Mouse (Mus musculus): Measurements from ENCODE around the gene Olfr1414. TPM values are rescaled to one million over a fixed set of nuclear protein-coding genes. Genes with fewer than 3 reads are reported as not detected.
"Not testable (repeated sequence)": the region's sequence is repeated elsewhere in the genome, so short reads cannot be mapped to it uniquely, and the experiment has no call there.

Gene Olfr1414
- not detected in 2 replicates for polyA plus RNA-seq (2015; fragmentation: Nextera tagmentation; extraction: Ambion mirVana)

DNA sequence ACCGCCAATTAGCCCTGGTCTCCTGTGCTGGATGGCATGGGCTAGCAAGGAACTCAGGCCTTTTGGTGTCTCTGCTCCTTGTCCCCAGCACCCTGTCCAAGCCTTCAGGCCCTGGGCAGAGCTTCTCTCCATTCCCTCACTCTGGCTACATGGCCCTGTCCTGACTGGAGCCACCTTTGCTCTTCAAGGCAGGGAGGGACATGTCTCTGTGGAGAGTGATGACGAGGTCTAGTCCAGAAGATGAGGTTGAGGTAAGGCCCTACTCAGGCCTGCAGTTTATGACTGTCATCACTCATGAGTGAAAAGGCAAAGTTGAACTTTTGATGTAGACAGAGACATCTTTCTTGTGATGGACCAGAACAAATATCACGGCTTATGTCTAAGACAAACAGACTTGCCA is at the start of gene Olfr1414:
Gene Olfr1414, minus strand, starts transcription at position 101 of the 400 bp plus-strand sequence.
- no peak for ATAC-seq (ENCODE audit: insufficient number of reproducible peaks, low FRiP score, low TSS enrichment, low read depth)
- no peaks in the 10 kb centered on the region for H3K4me1 ChIP-seq
- 74% methylated on average over 3 of the region's 3 CpGs for WGBS
- 0 out of 2 replicates have a peak, but pooled peaks cover 3% of the 10 kb centered on the region for H3K27me3 ChIP-seq
- no peak within 1 kb of the TSS for H3K4me3 ChIP-seq
- H3K36me3 ChIP-seq, result no peaks in the 10 kb centered on the region
- no peak within 1 kb of the TSS for H3K27ac ChIP-seq
- H3K4me2 ChIP-seq, result no peak within 1 kb of the TSS
- H3K9ac ChIP-seq, result no peak within 1 kb of the TSS
- no peaks in the 10 kb centered on the region for H3K9me3 ChIP-seq

DNA sequence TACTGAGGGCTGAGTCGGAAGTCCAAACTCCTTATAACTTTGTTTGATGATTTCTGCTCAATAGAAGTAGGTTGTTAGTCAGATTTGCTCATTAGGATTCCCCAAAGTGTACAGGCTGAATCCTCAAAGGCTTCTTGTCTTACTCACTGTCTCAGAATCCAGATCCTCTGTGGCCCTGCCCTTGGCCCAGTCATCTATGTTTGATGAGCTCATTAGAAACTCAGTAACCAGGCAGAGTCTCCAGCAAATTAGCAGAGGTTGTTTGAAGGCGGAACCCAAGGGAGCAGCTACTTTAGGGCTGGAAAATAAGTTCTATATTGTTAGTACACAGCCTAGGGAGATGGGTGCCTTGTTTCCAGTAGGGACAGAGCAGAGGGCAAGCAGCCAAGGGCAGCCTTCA is 27.5 kb upstream of the Olfr1414 start:
- WGBS, result 77% methylated on average over 2 of the region's 2 CpGs
- H3K36me3 ChIP-seq, result no peaks in the 10 kb centered on the region
- H3K4me1 ChIP-seq, result no peaks in the 10 kb centered on the region
- H3K27ac ChIP-seq, result no peak overlapping the region
- no peak overlapping the region for H3K9ac ChIP-seq
- no peak overlapping the region for H3K4me2 ChIP-seq
- H3K27me3 ChIP-seq, result no peaks in the 10 kb centered on the region
- no peak overlapping the region for H3K4me3 ChIP-seq
- ATAC-seq (ENCODE audit: insufficient number of reproducible peaks, low FRiP score, low TSS enrichment, low read depth), result no peak
- no peaks in the 10 kb centered on the region for H3K9me3 ChIP-seq

DNA sequence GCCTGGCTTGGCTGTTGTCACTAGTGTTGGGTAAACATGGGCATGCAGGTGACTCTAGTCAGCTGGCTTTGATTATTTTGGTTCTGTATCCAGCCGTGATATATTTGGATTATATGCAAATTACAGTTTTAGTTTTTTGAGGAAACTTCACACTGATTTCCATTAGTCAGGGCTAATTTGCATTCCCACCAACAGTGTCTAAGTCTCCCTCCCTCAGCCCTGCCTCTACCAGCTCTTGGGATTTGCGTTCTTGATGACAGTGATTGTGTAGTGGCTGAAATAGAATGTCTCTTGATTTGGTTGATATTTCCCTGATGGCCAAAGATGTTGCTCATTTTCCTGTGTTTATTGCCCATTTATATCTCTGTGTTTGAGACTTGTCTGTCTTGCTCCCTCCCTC is 20.6 kb upstream of the Olfr1414 start:
- no peaks in the 10 kb centered on the region for H3K36me3 ChIP-seq
- H3K4me1 ChIP-seq, result no peaks in the 10 kb centered on the region
- no peaks in the 10 kb centered on the region for H3K27me3 ChIP-seq
- no peak overlapping the region for H3K4me3 ChIP-seq
- no peak overlapping the region for H3K4me2 ChIP-seq
- no peak overlapping the region for H3K9ac ChIP-seq
- no peak overlapping the region for H3K27ac ChIP-seq
- no peaks in the 10 kb centered on the region for H3K9me3 ChIP-seq
- 42% methylated on average over 2 of the region's 2 CpGs for WGBS
- ATAC-seq (ENCODE audit: insufficient number of reproducible peaks, low FRiP score, low TSS enrichment, low read depth), result no peak

DNA sequence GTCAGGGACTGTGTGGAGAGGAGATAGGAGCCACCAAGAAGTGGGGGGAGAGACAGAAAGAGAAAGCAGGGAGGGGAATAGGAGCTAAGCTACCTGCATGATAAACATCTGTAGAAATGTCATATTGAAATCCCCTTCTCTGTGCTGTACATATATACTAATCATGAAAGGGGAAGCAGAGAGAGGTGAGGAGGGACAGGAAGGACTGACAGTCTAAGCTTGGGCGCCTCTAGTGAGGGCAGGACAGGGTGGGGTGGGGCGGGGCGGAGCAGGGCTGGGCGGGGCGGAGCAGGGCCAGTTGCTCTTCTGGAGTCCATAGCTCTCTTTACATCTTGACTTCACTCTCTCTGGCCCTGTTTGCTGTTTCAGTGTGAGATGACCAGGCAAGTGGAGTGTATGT is 18.5 kb upstream of the Olfr1414 start:
- WGBS, result 34% methylated on average over 5 of the region's 5 CpGs
- Histone ChIP-seq H3K4me3 (no peak overlapping the region), H3K27me3 (no peaks in the 10 kb centered on the region), H3K27ac (no peak overlapping the region), H3K4me1 (no peaks in the 10 kb centered on the region), H3K9ac (no peak overlapping the region), H3K4me2 (no peak overlapping the region), H3K36me3 (no peaks in the 10 kb centered on the region), H3K9me3 (no peaks in the 10 kb centered on the region)
- no peak for ATAC-seq (ENCODE audit: insufficient number of reproducible peaks, low FRiP score, low TSS enrichment, low read depth)

DNA sequence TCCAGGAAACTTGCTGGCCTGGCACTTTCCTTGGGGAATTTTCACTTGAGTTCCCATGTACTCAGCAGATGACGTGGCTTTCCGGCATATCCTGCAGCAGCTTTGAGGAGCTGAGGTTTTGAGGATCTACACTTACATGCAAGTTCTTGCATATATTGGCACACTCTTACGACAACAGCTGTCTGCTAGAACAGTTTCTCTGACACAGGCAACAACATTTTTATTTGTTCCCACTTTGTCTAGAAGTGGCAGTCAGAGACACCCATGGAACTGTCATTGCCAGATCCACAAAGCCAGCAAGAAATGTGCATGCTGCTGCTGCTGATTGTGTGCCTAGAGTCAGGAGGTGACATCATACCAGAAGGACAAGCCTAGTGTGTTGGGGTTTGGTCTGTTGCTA is 5.3 kb upstream of the Olfr1414 start:
- Histone ChIP-seq H3K4me2 (no peak overlapping the region), H3K27me3 (0 out of 2 replicates have a peak, but pooled peaks cover 3% of the 10 kb centered on the region), H3K9me3 (no peaks in the 10 kb centered on the region), H3K4me1 (no peaks in the 10 kb centered on the region), H3K4me3 (no peak overlapping the region), H3K36me3 (no peaks in the 10 kb centered on the region), H3K9ac (no peak overlapping the region), H3K27ac (no peak overlapping the region)
- WGBS, result 73% methylated on average over 3 of the region's 3 CpGs
- ATAC-seq (ENCODE audit: insufficient number of reproducible peaks, low FRiP score, low TSS enrichment, low read depth), result no peak

DNA sequence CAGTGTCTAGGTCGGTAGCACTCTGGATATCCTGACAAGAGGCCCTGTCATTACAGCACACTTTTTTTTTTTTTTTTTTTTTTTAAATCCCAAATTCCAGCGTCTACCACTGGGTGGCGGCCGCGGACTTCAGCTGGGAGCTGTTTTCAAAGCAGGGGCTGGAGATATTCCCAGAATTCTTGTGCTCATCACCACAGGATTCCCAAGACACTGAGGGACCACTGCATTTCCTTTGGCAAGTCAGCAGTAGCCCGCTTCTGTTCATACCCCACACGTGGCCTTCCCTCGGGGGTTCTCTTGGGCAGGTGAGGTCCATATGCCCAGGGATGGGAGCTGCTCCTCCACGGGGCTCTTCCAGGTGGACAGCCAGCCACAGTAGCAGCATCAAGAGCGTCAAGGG is 2.9 kb upstream of the Olfr1414 start:
- no peak for ATAC-seq (ENCODE audit: insufficient number of reproducible peaks, low FRiP score, low TSS enrichment, low read depth)
- H3K36me3 ChIP-seq, result no peaks in the 10 kb centered on the region
- 19% methylated on average over 10 of the region's 10 CpGs for WGBS

DNA sequence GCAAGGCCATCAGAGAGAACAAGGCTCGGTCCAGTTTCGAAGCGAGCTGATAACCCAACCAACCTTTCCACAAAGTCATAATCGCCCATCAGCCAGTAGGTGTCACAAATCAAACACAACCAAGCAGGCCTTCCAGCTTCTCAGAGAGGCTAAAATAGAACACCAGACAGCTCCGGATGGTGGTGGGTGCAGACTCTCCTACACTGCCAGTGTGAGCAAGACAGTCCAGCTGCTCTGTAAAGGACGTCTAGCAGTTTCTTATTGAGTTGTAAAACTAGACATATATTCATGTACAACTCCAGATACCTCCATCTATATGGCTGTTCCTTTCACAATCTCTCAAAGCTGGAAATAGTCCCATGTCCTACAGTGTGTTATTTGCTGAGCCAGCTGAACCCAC is 585 bp upstream of the Olfr1414 start:
- ATAC-seq (ENCODE audit: insufficient number of reproducible peaks, low FRiP score, low TSS enrichment, low read depth), result no peak
- H3K4me1 ChIP-seq, result no peaks in the 10 kb centered on the region
- 82% methylated on average over 6 of the region's 6 CpGs for WGBS
- H3K36me3 ChIP-seq, result no peaks in the 10 kb centered on the region
- no peak overlapping the region for H3K27ac ChIP-seq
- no peak overlapping the region for H3K4me3 ChIP-seq
- H3K9ac ChIP-seq, result no peak overlapping the region
- H3K4me2 ChIP-seq, result no peak overlapping the region
- 0 out of 2 replicates have a peak, but pooled peaks cover 3% of the 10 kb centered on the region for H3K27me3 ChIP-seq
- no peaks in the 10 kb centered on the region for H3K9me3 ChIP-seq

More for the DNA sequence above, 2.9 kb upstream of the Olfr1414 start:
- no peak overlapping the region for H3K27ac ChIP-seq
- no peak overlapping the region for H3K9ac ChIP-seq
- 0 out of 2 replicates have a peak, but pooled peaks cover 3% of the 10 kb centered on the region for H3K27me3 ChIP-seq
- no peak overlapping the region for H3K4me2 ChIP-seq
- H3K4me1 ChIP-seq, result no peaks in the 10 kb centered on the region
- no peaks in the 10 kb centered on the region for H3K9me3 ChIP-seq
- H3K4me3 ChIP-seq, result no peak overlapping the region

DNA sequence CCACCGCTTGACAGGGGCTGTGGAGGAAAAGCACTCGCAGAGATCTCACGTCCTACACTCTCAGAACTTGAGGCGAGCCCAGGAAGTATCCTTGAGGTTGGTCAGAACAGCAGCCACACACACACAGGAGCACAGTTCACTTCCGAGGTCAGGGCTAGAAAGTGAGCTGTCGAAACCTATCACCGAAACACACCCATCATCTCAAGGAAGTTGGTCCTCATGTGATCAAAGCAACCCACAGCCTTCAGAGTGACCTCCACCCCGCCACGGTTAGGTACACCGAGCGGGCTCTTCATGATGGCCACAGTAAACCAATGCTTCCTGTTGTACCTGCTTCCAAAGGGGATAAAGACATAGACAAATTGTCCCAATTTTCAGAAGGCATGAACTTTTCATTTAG is 3.1 kb downstream of the Olfr1414 start:
- H3K27me3 ChIP-seq, result 0 out of 2 replicates have a peak, but pooled peaks cover 3% of the 10 kb centered on the region
- no peak overlapping the region for H3K4me2 ChIP-seq
- H3K36me3 ChIP-seq, result no peaks in the 10 kb centered on the region
- WGBS, result 81% methylated on average over 11 of the region's 11 CpGs
- H3K9me3 ChIP-seq, result no peaks in the 10 kb centered on the region
- no peak overlapping the region for H3K9ac ChIP-seq
- no peak overlapping the region for H3K27ac ChIP-seq
- no peak overlapping the region for H3K4me3 ChIP-seq
- no peaks in the 10 kb centered on the region for H3K4me1 ChIP-seq
- no peak for ATAC-seq (ENCODE audit: insufficient number of reproducible peaks, low FRiP score, low TSS enrichment, low read depth)

DNA sequence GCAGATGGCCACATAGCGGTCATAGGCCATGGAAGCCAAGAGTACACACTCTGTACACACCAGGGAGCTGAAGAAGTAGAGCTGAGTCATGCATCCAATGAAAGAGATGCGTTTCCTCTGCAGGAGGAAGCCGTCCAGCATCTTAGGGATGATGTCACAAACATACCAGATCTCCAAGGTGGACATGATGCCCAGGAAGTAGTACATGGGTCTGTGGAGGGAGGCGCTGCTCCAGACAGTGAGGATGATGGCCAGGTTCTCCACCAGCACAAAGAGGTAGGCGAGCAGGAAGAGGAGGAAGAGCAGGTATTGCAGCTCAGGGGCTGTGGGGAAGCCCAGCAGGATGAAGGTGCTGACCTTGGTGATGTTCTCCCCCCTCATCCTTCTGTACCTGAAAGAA is 6.8 kb downstream of the Olfr1414 start:
- 86% methylated on average over 5 of the region's 5 CpGs for WGBS

DNA sequence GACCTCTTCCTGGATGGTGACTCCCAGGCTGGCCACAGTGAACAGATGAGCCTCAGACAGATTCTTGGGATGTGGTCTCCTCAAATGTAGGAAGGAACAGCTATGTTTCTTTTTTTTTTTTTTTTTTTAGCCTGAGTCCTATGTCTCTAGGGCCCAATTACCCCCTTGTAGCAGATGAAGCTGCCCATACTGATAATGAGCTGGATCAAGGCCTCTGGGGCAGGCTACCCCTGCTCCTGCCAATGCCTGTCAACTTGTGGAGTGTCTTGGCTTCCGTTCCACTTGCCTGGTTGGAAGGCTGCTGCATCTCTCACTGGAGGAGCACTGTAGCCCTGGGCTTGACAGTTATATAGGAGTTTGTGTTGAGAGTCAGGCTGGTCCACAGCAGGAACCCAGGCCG is 22.5 kb downstream of the Olfr1414 start, which contains the start of gene Olfr1415:
Gene Olfr1415, minus strand, starts transcription at position 101 of the 400 bp plus-strand sequence.
- no peaks in the 10 kb centered on the region for H3K4me1 ChIP-seq
- no peaks in the 10 kb centered on the region for H3K36me3 ChIP-seq
- no peak within 1 kb of the TSS for H3K27ac ChIP-seq
- no peak within 1 kb of the TSS for H3K4me2 ChIP-seq
- ATAC-seq (ENCODE audit: insufficient number of reproducible peaks, low FRiP score, low TSS enrichment, low read depth), result no peak
- H3K4me3 ChIP-seq, result no peak within 1 kb of the TSS
- no peaks in the 10 kb centered on the region for H3K9me3 ChIP-seq
- H3K9ac ChIP-seq, result no peak within 1 kb of the TSS
- 87% methylated on average over 2 of the region's 2 CpGs for WGBS
- no peaks in the 10 kb centered on the region for H3K27me3 ChIP-seq

More for the DNA sequence above, 6.8 kb downstream of the Olfr1414 start:
- H3K27me3 ChIP-seq; H3K4me1 ChIP-seq; H3K27ac ChIP-seq; H3K9ac ChIP-seq; H3K4me2 ChIP-seq; H3K36me3 ChIP-seq; H3K4me3 ChIP-seq; H3K9me3 ChIP-seq; ATAC-seq (ENCODE audit: insufficient number of reproducible peaks, low FRiP score, low TSS enrichment, low read depth): not testable (repeated sequence)

DNA sequence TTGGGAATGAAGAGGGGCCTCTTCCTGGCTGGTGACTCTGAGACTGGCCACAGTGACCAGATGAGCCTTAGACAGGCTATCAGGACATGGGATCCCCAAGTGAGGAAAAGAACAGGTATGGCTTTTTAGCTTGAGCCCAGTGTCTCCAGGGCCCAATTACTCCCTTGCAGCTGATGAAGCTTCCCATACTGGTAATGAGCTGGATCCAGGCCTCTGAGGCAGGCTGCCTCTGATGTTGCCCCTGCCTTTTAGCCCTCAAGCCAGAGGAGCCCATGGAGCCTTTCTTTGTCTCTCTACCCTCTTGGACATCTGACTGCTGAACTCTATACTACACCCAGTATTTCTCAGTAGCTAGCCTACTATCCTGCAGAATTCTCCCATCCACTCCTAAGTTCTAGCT is 33.4 kb downstream of the Olfr1414 start, which contains the start of gene Olfr1416:
Gene Olfr1416, minus strand, starts transcription at position 101 of the 400 bp plus-strand sequence.
- H3K36me3 ChIP-seq, result no peaks in the 10 kb centered on the region
- H3K4me3 ChIP-seq, result no peak within 1 kb of the TSS
- H3K27ac ChIP-seq, result no peak within 1 kb of the TSS
- no peaks in the 10 kb centered on the region for H3K9me3 ChIP-seq
- no peak within 1 kb of the TSS for H3K4me2 ChIP-seq
- H3K27me3 ChIP-seq, result no peaks in the 10 kb centered on the region
- ATAC-seq (ENCODE audit: insufficient number of reproducible peaks, low FRiP score, low TSS enrichment, low read depth), result no peak
- H3K4me1 ChIP-seq, result no peaks in the 10 kb centered on the region
- H3K9ac ChIP-seq, result no peak within 1 kb of the TSS

DNA sequence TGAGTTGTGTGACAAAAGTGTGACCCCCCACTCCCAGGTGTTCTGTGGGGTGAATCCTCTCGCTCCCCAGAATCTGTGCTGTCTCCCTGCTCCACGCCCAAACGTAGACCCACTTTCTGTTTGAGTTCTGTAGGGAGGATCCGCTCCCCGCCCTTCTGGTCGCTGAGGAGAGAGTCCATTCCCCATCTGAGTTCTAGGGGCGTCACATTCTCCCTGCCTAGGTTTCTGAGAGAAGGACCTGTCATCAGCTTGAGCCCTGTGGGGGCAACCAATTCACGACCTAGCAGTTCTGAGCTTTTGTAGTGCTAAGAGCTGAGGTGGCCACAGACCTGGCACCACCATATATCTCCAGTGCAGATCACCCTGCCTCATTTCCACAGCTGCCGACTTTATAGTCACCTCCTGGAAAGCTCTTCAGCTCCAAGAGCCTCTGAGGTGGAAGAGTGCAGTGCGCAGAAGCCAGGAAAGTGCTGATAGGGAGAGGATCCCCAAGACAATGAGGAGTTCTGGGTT is 44.3 kb downstream of the Olfr1414 start:
- Histone ChIP-seq H3K27me3 (no peaks in the 10 kb centered on the region; the same call in 1 of the 2 replicates), H3K27ac (peak overlapping the region; percentile 85), H3K9me3 (no peaks in the 10 kb centered on the region), H3K4me1 (peaks cover 14% of the 10 kb centered on the region), H3K4me3 (peak overlapping the region; percentile 95), H3K9ac (peak overlapping the region; percentile 60), H3K4me2 (peak overlapping the region; percentile 93), H3K36me3 (peaks cover 19% of the 10 kb centered on the region)
- ATAC-seq (ENCODE audit: insufficient number of reproducible peaks, low FRiP score, low TSS enrichment, low read depth), result peak; percentile 73
- WGBS, result 4% methylated on average over 10 of the region's 10 CpGs

Data from limb, embryonic 15.5 days (tissue).